Mouse (Mus musculus): ENCODE measurements at regions not wholly inside any gene's neighbourhood (a gene's known extent, or its start where the extent isn't known, plus 50 kb on each side); places are given as distances from the start of the nearest gene placed in this dataset.

- H3K27me3 ChIP-seq (replicated peaks) = peaks cover 5% of the 10 kb centered on the region
- no peaks in the 10 kb centered on the region for H3K36me3 ChIP-seq (replicated peaks; ENCODE audit: low read length)
- H3K4me3 ChIP-seq (replicated peaks) = peak overlapping the region; percentile 42
- H3K9me3 ChIP-seq = peaks cover 8% of the 10 kb centered on the region; the same call in 1 of the 2 replicates
- no peaks in the 10 kb centered on the region for H3K4me1 ChIP-seq
- TF ChIP-seq FLI1 (IDR thresholded peaks at IDR 0.05; ENCODE audit: low read length) = no peak
- TF ChIP-seq GATA1 (IDR thresholded peaks at IDR 0.05; ENCODE audit: borderline replicate concordance, low read length) = no peak
Measured at GRCm38 (mm10) chr14:76188105-76188645, 77.5 kb downstream of the Nufip1 start.

GRCm38 (mm10) chr14:76195324-76195723, 84.6 kb downstream of the Nufip1 start:
- H3K36me3 ChIP-seq (replicated peaks; ENCODE audit: low read length) = no peaks in the 10 kb centered on the region
- H3K4me3 ChIP-seq (replicated peaks) = no peak overlapping the region
- TF ChIP-seq FLI1 (IDR thresholded peaks at IDR 0.05; ENCODE audit: low read length) = no peak
- no peak for TF ChIP-seq GATA1 (IDR thresholded peaks at IDR 0.05; ENCODE audit: borderline replicate concordance, low read length)
- H3K9me3 ChIP-seq = peaks cover 10% of the 10 kb centered on the region; the same call in 1 of the 2 replicates
- no peaks in the 10 kb centered on the region for H3K4me1 ChIP-seq
- peaks cover 2% of the 10 kb centered on the region for H3K27me3 ChIP-seq (replicated peaks)

- Histone ChIP-seq H3K9me3 (peaks cover 9% of the 10 kb centered on the region), H3K36me3 (replicated peaks; ENCODE audit: low read length) (no peaks in the 10 kb centered on the region), H3K27me3 (replicated peaks) (peaks cover 2% of the 10 kb centered on the region), H3K4me3 (replicated peaks) (no peak overlapping the region), H3K4me1 (no peaks in the 10 kb centered on the region)
- TF ChIP-seq FLI1 (IDR thresholded peaks at IDR 0.05; ENCODE audit: low read length) (no peak), GATA1 (IDR thresholded peaks at IDR 0.05; ENCODE audit: borderline replicate concordance, low read length) (no peak)
Measured at GRCm38 (mm10) chr14:76197357-76197756, 86.7 kb downstream of the Nufip1 start.

GRCm38 (mm10) chr14:76198406-76198805, 87.7 kb downstream of the Nufip1 start:
- no peak overlapping the region for H3K4me3 ChIP-seq (replicated peaks)
- no peaks in the 10 kb centered on the region for H3K36me3 ChIP-seq (replicated peaks; ENCODE audit: low read length)
- peaks cover 4% of the 10 kb centered on the region for H3K27me3 ChIP-seq (replicated peaks)
- H3K9me3 ChIP-seq = peaks cover 14% of the 10 kb centered on the region
- no peaks in the 10 kb centered on the region for H3K4me1 ChIP-seq
- TF ChIP-seq GATA1 (IDR thresholded peaks at IDR 0.05; ENCODE audit: borderline replicate concordance, low read length) (no peak), FLI1 (IDR thresholded peaks at IDR 0.05; ENCODE audit: low read length) (no peak)

GRCm38 (mm10) chr14:76202595-76202994, 91.9 kb downstream of the Nufip1 start:
- TF ChIP-seq GATA1 (IDR thresholded peaks at IDR 0.05; ENCODE audit: borderline replicate concordance, low read length) = no peak
- no peak for TF ChIP-seq FLI1 (IDR thresholded peaks at IDR 0.05; ENCODE audit: low read length)
- peaks cover 11% of the 10 kb centered on the region for H3K9me3 ChIP-seq
- H3K36me3 ChIP-seq (replicated peaks; ENCODE audit: low read length) = no peaks in the 10 kb centered on the region
- H3K4me1 ChIP-seq = no peaks in the 10 kb centered on the region
- H3K4me3 ChIP-seq (replicated peaks) = peak overlapping the region; percentile 15
- peaks cover 2% of the 10 kb centered on the region for H3K27me3 ChIP-seq (replicated peaks)

GRCm38 (mm10) chr14:76203135-76203534, 92.4 kb downstream of the Nufip1 start:
- TF ChIP-seq GATA1 (IDR thresholded peaks at IDR 0.05; ENCODE audit: borderline replicate concordance, low read length) (no peak), FLI1 (IDR thresholded peaks at IDR 0.05; ENCODE audit: low read length) (no peak)
- peaks cover 11% of the 10 kb centered on the region for H3K9me3 ChIP-seq
- H3K4me1 ChIP-seq = no peaks in the 10 kb centered on the region
- no peaks in the 10 kb centered on the region for H3K36me3 ChIP-seq (replicated peaks; ENCODE audit: low read length)
- H3K4me3 ChIP-seq (replicated peaks) = no peak overlapping the region
- peaks cover 2% of the 10 kb centered on the region for H3K27me3 ChIP-seq (replicated peaks)

- Histone ChIP-seq H3K4me3 (replicated peaks) (no peak overlapping the region), H3K36me3 (replicated peaks; ENCODE audit: low read length) (no peaks in the 10 kb centered on the region), H3K27me3 (replicated peaks) (no peaks in the 10 kb centered on the region), H3K9me3 (peaks cover 20% of the 10 kb centered on the region), H3K4me1 (no peaks in the 10 kb centered on the region)
- TF ChIP-seq FLI1 (IDR thresholded peaks at IDR 0.05; ENCODE audit: low read length) (no peak), GATA1 (IDR thresholded peaks at IDR 0.05; ENCODE audit: borderline replicate concordance, low read length) (no peak)
Measured at GRCm38 (mm10) chr14:76216446-76217177, 105.9 kb downstream of the Nufip1 start.

- Histone ChIP-seq H3K4me1 (no peaks in the 10 kb centered on the region), H3K27me3 (replicated peaks) (no peaks in the 10 kb centered on the region), H3K9me3 (peaks cover 16% of the 10 kb centered on the region), H3K4me3 (replicated peaks) (no peak overlapping the region), H3K36me3 (replicated peaks; ENCODE audit: low read length) (no peaks in the 10 kb centered on the region)
- TF ChIP-seq FLI1 (IDR thresholded peaks at IDR 0.05; ENCODE audit: low read length) (no peak), GATA1 (IDR thresholded peaks at IDR 0.05; ENCODE audit: borderline replicate concordance, low read length) (no peak)
Measured at GRCm38 (mm10) chr14:76217178-76217500, 106.4 kb downstream of the Nufip1 start.

- no peak overlapping the region for H3K4me3 ChIP-seq (replicated peaks)
- peaks cover 16% of the 10 kb centered on the region for H3K9me3 ChIP-seq
- no peak for TF ChIP-seq FLI1 (IDR thresholded peaks at IDR 0.05; ENCODE audit: low read length)
- TF ChIP-seq GATA1 (IDR thresholded peaks at IDR 0.05; ENCODE audit: borderline replicate concordance, low read length) = no peak
- H3K4me1 ChIP-seq = no peaks in the 10 kb centered on the region
- peaks cover 2% of the 10 kb centered on the region for H3K27me3 ChIP-seq (replicated peaks)
- H3K36me3 ChIP-seq (replicated peaks; ENCODE audit: low read length) = no peaks in the 10 kb centered on the region
Measured at GRCm38 (mm10) chr14:76217571-76218256, 107.0 kb downstream of the Nufip1 start.

- H3K27me3 ChIP-seq (replicated peaks) = peaks cover 6% of the 10 kb centered on the region
- H3K4me1 ChIP-seq = no peaks in the 10 kb centered on the region
- TF ChIP-seq FLI1 (IDR thresholded peaks at IDR 0.05; ENCODE audit: low read length) (no peak), GATA1 (IDR thresholded peaks at IDR 0.05; ENCODE audit: borderline replicate concordance, low read length) (no peak)
- H3K36me3 ChIP-seq (replicated peaks; ENCODE audit: low read length) = no peaks in the 10 kb centered on the region
- peaks cover 19% of the 10 kb centered on the region for H3K9me3 ChIP-seq
- H3K4me3 ChIP-seq (replicated peaks) = no peak overlapping the region
Measured at GRCm38 (mm10) chr14:76220952-76221351, 110.3 kb downstream of the Nufip1 start.

Measured in megakaryocyte, embryonic 14.5 days (primary cell).